Mouse (Mus musculus) spleen, postnatal 4 days (tissue): ENCODE measurements around the gene Cdc5l.
"Not testable (repeated sequence)": the region's sequence is repeated elsewhere in the genome, so short reads cannot be mapped to it uniquely, and the experiment has no call there.

Source experiments
- DNase-seq, 2 experiments: peaks; one replicate each; pipeline ENCODE4 v3.0.0; 2022; ENCODE audit warnings: low spot score in 2 of 2

The Cdc5l gene

DNA sequence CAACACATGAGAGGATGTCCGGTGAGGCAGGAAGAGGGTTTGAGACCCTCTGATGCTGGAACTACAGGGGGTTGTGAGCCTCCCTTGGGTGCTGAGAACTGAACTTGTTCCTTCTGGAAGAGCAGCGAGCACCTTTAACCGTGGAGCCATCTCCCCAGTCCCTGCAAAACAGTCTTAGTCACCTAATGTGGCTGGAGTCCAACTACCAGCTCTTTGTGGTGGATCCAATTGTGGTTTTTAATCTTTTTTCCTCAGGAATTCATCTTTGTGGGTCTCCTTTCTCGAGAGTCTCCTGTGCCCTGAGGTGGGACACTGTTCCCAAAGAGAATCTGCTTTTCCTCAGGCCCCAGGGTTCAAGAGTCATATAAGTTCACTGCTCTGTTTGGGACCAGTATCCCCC lies 12.4 kb upstream of the Cdc5l start:
- no peak for DNase-seq

DNA sequence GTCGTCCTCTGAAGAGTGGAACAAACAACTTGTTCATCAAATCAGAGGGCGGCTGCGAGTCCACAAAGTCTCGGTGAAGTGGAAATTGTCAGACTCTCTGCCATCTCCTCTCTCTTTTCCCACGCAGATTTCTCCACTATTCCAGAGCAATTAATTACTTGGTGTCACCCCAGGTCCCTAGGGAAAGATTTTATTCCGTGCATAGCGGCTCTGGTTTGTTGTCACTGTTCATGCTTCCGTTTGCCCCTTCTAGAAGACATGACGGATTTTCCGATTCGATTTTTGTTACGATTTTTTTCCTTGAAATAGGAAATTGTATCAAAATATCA lies 689 bp upstream of the Cdc5l start:
- DNase-seq, result no peak

DNA sequence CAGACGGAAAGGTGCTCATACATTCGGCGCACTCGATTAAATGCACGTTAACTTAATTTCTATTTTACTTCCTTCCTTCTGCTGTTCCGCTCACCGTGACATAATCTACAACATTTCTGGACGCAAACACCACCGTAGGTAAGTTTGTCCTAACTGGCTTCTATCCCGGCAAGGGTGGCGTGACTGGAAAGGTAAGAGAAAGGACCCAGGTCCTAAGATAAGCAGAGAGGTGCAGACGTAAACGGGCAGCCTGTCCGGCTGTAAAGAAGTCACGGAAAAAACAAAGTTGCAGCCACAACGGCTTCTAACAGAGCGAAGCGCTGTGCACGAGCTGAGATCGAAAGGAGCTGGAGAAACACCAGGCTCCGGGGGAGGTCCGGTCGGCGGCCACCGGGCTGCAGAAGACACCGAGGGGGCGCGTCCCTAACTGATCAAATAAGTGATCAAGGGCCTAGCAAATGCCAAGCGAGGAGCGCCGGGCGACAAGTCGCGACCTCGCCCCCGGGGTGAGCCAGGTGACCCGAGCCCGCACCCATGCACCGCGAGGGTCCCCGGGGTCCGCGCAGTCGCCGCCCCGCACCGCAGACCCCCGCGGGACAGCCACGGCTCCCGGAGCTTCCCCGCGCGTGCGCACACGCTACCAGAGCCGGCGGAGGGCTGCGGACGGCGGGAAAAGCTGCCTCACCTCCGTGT lies 685 bp downstream of the Cdc5l start:
- DNase-seq, result no peak

- no peak for DNase-seq
Measured at GRCm38 (mm10) chr17:45432007-45432406, 1.5 kb downstream of the Cdc5l start.

DNA sequence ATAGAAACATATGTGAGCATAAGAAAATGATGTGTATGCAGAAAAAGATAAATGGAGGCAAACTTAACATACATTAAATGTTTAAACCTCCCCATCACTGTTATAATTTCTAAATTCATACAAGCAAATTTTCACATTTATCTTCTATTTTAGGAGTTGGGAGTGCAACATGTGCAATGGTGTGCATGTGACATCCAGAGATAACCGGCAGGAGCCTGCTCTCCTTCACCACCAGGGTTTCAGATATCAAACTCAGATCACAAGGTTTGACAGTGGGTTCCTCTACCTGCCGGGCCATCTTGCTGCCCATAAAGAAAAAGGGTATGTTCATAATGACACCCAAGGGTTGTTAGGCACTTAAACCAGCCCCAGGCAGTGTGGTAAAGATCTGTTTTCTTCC lies 16.1 kb downstream of the Cdc5l start:
- DNase-seq, result no peak

GRCm38 (mm10) chr17:45411617-45412016 lies 21.9 kb downstream of the Cdc5l start:
- not testable (repeated sequence) for DNase-seq

DNA sequence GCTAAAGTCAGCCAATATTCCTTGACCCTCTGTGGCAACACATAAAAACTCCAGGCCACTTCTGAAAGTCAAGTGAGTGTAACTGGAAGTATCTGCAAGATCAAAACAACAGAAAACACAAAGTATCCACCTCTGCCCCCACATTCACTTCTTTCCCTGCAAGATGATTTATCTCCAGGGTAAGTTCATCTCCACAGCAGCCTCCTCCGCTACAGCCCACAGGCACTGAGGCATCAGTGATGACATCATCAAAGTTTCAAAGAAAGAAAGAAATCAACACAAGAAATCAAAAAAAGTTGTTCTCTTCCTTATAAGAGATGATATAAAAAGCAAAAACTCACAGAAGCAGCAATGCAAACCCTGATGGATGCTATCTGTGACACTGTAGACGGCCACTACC lies 24.8 kb downstream of the Cdc5l start:
- DNase-seq, result no peak

- DNase-seq, result no peak
Measured at GRCm38 (mm10) chr17:45406281-45406680, 27.3 kb downstream of the Cdc5l start.

GRCm38 (mm10) chr17:45403207-45403606 lies 30.3 kb downstream of the Cdc5l start:
- peak; percentile 32 to 71 for DNase-seq

DNA sequence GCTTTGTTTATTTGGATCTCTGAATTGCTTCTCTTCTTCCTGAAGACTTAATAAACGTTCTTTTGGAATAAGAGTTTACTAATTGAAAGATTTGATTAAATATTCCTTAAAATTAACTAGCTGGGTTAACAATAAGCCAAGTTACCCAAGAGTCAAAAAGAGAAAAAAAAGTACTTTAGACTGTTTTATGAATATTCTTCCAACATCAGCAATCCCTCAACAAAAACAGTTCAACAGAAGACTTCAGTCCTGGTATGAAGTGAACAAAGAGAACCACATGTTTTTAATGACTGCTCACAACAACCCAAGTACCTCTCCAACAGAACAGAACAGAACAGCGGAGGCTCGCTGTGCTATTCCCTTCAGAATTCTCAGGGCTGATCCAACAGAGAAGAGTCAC lies 30.9 kb downstream of the Cdc5l start:
- no peak for DNase-seq

DNA sequence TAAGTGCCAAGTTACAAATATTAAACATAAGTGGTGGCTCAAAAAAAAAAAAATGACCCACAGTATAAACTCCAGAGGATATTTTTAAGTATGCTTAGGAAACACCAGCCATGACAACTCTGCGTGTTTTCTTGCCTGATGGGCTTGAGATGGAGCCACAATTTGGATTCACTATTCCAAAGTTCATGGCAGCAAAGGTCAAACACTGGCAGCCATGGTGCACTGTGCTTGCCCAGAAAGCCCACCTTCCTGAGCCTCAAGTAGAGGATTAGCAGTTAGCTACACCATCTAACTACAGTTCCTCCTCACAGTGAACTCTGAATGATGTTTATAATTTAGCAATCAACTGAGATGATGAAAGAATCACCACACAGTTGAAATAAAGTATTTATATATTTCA lies 31.4 kb downstream of the Cdc5l start:
- no peak for DNase-seq

DNA sequence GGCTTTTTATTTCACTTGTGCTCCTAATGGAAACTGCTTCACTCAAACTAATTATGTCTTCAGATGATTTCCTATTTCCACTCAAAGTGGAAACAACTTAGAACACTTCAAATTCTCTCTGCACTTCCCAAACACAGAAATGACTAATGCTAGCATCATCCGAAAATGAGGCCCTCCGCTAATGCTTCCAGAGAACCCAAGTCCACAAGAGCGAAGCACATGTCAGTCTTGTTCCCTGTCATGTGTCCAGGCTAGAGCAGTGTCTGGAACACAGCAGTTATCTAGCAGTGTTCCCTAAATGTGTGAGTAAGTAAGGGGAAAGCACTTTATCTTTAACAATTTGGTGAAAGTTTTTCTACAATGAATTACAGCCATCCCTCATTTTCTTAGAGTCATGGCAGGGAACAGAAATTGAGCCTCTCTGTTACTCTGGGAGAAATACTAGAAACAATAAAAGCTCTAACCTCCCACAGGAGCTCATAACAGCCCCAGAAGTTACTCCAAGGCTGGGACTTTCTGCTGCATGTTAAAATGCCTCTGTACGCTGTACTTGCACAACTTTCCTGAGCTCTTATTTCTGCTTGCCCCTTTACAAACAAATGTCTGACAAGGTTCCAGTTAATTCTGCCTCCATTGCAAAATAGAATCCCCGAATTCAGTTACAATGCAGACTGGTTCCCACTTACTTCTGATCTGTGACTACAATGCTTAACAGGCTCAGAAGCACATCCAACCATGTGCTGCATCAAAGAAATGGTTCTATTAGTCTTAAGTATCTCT lies 32.2 kb downstream of the Cdc5l start:
- DNase-seq, result no peak

DNA sequence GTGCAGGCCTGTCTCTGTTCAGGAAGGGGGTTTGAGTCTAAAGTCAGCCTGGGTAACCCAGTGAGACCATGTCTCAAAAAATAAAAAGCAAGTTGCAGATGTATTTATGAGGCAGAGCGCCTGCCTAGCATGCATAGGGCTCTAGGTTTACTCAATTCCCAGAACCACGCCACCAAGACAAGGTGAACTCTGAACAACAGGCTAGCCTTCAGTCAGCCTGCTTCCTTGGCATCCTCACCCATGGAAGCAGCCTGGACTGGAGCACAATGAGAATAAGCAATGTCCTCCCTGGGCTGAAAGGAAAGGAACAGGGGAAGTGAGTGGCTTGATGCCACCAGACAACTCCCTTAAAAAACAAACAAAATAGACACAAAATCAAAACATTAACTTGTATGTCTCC lies 35.5 kb downstream of the Cdc5l start:
- no peak for DNase-seq

DNA sequence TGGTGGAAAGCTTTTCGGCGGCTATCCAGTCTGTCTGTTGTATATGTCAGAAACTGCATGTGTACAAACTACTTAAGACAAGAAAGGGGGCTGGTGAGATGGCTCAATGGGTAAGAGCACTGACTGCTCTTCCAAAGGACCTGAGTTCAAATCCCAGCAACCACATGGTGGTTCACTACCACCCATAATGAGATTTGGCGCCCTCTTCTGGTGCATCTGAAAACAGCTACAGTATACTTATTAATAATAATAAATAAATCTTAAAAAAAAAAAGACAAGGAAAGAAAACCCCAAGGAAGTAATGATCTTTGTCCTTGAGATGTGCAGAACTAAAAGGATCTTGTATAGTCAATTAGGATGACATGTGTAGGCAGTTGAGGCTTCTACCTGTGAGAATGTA lies 36.0 kb downstream of the Cdc5l start:
- no peak for DNase-seq

DNA sequence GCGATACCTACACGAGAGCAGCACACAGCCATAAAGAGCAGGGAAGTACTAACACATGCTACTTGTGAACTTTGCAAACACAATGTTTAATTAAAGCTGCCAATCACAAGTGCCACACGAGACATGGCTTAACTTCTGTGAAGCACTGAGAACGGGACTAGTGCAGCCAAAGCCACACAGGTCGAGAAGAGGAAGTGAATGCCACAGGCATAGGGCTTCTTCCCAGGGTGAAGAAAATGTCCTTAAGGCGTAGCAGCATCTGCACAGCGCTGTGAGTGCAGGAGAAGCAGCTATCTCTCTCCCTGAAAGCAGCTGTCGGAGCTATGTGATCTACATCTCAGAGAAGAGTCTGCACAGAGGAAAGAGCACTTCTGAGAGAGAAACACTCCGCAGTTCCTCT lies 38.9 kb downstream of the Cdc5l start:
- DNase-seq, result no peak

DNA sequence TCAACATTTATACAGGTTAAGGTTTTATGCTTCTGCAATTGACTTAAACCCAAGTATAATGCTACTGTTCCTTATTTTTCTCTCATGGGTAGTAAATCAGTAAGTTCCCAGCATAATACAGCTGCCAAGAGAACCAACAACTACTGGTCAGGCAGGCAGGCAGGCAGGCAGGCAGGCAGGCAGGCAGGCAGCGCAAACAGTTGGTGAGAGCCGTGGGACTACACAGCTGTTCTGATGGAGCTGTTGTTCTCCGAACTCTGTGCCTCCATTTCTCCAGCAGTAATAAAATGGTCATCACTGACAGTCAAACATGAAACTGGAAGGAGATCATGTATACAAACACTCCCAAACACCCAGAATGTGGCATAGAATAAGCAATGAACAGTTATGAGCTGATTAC lies 39.8 kb downstream of the Cdc5l start:
- no peak for DNase-seq

GRCm38 (mm10) chr17:45389896-45390295 lies 43.6 kb downstream of the Cdc5l start:
- no peak for DNase-seq

GRCm38 (mm10) chr17:45386986-45387385 lies 46.6 kb downstream of the Cdc5l start:
- no peak for DNase-seq

DNA sequence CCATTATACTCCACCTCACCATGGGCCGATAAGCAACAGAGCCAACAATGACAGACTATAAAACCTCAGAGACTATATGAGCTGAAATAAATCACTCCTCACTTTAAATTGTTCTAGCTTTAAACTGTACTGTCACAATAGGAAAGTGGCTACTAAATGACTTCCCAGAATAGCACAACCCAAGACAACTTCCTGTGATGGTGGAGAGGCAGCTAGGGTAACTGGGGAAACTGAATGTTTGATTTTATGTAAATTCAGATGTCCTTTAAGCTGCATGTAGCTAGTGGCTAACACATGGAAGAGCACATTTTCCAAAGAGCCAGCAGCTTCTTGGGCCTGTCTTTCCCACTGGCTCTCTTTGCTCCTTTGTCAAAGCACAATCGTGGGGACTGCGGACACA lies 50.2 kb downstream of the Cdc5l start:
- no peak for DNase-seq

GRCm38 (mm10) chr17:45379271-45379784 lies 54.2 kb downstream of the Cdc5l start:
- DNase-seq, result no peak

GRCm38 (mm10) chr17:45377323-45377722 lies 56.2 kb downstream of the Cdc5l start:
- no peak for DNase-seq

DNA sequence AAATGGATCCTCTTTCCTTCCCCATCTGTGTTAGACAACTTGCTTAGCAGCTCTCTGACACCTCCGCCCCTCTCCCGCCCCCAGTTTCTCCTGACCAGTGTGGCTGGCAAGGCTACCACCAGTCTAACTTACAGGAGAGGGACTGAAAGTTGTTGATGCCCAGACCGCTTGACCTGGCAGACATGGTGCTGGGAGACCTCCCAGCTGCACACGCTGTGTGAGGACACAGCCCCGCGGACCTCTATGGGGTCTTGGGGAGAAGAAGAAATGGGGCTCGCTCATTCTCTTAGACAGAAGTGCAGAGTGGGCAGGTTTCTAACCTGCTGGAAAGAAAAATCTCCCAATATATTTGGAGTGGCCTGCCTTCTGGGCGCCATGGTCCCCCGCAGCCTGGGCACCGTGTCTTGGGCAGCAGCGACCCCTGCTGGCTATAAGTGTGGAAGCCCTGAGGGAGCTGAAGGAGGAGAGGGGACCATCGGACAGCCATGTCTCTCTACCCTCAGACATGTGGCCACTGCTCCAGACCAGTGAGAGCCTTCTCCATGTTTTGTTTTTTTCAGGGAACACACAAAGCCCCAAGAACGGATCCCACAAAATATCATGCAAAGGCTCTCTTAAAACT lies 59.4 kb downstream of the Cdc5l start:
- peak; percentile 62 to 89 for DNase-seq

- DNase-seq, result no peak
Measured at GRCm38 (mm10) chr17:45371042-45371441, 62.5 kb downstream of the Cdc5l start.
